Mouse (Mus musculus) retina, embryonic 14.5 days (tissue): Measurements from ENCODE around the gene Agr2.

Experiments
- DNase-seq: peaks from one replicate; pipeline ENCODE4 v3.0.0-alpha.2; 2015; ENCODE audit warnings: low spot score

Gene Agr2

DNA sequence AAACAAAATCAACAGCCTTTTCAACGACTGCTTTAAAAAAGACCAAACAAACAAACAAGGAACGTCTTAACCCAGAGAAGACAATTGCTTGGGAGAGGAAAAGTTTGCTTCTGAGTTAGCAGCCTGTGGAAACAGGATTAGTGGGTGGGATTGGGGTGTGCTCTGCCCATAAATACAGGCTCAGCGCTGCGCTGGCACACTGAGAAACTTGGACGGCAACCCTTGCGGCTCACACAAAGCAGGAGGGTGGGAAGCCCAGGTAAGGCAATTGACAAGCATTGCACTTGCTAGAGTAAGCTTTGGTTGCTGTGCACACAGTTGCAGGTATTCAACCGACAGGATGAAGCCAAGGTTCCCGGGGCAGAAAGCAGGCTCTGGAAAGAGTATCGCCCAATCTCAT, at the start of gene Agr2:
Gene Agr2, plus strand, starts transcription at position 197 of the 400 bp plus-strand sequence.
- no peak for DNase-seq

DNA sequence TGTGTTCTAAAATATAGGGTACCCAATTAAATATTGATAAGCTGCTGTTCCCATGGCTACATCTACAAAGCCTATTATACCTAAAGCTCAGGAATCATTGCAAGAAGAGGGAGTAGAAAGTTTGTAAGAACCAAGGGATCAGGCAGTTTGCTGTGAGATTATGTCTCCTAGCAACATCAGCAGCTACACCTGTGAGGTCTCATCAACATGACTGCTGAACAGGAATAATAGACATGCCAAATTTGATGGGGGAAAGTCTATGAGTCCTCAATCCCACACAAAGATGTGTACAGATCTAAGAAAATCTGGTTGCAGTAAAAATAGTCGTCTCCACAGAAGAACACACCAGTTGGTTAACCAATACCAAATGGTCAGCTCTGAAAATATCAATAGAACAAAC, 41.0 kb upstream of the Agr2 start:
- no peak for DNase-seq

DNA sequence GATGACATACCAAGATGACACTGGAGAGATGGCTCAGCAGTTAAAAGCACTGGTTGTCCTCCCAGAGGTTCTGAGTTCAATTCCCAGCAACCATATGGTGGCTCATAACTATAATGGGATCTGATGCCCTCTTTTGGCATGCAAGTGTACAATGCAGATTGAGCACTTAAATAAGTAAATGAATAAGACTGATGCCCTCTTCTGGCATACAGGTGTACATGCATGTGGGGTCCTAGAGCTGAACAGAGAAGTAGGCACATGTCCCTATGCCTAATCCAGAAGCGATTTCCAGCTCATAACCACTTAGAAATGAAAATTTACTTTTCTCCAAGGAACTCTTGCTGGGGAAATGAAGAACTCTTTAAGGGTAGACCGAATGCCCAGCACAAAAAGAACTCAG, 35.5 kb upstream of the Agr2 start:
- DNase-seq = peak; percentile 7

DNA sequence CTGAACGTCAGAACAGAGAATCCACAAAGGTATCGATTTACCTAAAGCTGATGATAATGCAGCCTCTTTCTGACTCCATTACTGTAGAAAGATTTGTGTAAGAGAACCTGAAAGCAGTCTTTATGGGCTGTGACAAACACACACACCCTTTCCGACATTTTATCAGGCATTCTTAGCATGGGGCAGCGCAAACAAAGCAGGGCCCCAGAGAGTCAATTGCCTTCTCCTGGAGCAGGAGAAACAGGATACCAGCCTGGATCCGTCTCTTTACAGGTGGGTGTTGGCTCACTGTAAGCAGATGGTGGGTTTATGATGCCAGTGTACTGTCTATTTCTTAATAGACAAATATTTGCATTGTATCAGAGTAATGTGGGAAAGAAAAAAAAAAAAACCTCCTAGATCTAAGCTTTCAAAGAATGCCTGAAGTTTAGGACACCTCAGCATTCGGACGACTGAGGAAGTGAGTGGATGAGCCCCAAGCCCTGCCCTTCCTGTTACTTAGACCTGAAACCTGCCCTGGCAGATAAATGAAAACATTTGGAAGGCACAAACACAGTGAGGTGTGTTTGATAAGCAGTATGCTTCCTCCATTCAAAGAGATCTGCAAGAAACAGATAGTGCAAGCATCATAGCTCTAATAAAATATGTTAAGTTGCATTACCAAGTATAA, 26.5 kb upstream of the Agr2 start:
- DNase-seq = no peak

DNA sequence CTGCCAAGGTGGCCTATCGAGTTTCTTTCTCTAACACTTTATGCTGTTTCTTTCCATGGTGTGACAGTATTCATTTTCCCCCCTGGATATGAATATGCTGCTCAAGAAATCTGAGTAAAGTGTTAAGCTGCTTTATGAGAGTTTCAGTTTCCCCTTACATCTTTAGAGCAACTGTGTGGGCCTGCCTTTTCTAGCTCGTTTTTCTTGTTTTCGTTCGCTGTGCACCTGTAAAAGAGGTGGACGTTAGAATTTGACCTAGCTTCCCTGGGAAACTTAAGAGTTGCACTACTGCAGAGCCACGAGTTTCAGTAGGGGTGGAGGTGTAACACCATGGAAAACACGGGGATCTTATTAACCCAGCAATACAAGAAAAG, 26.0 kb upstream of the Agr2 start:
- DNase-seq = no peak

DNA sequence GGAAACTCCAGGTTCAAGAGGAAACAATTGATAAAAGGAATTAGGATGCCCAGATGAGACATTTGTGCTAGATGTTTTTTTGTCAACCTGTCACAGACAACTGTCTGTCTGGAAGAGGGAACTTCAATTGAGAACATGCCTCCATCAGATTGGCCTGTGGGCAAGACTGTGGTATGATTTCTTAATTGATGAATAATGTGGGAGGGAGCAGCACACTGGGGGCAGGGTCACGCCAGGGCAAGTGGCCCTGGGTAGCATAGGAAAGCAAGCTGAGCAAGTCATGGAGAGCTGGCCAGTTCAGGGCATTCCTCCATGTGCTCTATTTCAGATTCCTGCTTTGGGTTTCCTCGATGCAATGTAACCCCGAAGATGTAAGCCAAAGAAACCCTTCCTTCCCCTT, 16.8 kb upstream of the Agr2 start:
- no peak for DNase-seq

DNA sequence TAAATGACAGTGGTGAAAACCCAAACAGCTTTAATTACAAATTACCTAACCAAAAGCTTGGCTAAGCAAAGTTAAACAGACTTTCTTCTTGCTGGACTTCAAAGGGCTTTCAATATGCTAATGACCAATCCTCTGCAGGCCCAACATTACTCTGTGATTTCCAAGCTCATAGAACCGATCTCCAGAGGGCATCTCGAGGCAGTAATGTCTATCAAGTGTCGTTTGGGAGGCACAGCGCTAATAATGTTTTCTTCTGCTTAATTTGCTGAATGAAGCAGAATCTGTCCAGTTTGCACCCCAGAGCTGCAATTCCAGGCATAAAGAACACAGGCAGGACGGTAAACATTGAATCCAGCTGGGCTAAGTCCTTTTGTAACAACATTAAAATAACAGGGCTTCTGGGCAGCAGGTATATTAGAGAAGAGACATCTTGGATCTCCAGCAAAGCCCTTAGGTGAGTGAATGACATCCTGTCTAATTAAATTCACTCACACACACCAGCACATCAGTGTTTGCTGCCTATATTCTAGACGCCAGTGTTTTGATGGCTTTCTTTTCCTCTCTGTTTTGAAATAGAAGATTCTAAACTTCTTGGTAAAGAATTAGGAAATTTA, 15.0 kb upstream of the Agr2 start:
- DNase-seq = no peak

DNA sequence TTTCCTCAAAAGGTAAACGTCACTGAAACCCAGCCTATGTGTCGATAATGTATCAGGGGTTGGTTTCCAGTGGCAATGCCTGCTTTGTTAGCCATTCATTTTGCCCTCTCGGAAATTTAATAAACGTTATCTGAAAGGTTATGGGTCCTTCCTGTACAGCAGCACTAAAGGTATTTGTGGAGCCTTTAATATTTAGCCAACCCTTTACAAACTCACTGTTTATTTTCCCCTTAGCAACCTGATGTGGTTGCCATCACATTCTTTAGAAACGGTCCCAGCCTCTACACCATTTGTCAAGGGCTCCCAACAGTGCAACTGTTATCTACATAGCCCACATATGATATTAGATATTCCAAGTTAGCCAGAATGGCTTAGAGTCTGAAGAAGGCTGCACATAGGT, 13.1 kb upstream of the Agr2 start:
- no peak for DNase-seq

DNA sequence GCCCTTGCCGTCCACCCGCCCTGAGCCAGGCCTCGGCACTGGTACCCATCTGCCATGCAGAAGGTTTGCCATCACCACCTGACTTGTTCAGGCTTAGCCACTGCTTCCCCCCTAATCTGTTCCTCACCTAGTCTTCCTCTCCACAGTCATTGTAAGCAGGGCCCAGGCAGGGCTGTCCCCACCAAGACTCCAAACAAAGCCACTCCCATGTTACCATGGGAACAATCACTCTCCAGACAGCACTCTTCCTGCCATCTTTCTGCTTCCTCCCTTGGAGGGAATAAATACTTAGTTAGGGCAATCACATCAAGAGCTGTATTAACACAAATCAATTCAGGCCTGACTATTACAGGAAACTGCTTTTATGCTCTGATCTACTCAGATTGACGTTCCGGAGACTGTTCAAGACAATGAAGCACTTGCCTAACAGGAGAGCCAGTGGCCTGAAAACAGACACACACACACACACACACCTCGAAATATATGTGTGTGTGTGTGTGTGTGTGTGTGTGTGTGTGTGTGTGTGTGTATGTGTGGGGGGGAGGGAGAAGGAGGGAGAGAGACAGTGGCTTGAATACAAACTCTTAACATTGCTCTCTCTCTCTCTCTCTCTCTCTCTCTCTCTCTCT, 10.9 kb upstream of the Agr2 start:
- peak; percentile 75 for DNase-seq

DNA sequence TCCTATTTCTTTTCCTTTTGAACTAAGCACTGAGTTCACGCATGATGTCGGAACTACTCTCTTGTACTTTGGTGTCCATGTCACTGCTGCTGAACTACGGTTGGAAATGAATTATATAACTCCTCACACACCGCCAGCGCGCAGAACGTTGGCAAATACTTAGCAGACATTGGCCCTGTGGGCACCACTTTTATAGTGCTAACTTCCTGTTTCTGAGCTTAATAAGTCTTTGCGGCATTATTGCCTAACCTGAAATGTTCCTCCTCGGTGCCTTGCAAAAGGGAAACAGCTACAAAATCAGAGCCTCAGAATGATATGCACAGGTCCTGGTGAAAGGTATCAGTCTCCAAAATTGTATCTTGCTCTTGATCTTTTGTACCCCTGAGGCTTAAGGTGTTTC, 9.2 kb upstream of the Agr2 start:
- no peak for DNase-seq

DNA sequence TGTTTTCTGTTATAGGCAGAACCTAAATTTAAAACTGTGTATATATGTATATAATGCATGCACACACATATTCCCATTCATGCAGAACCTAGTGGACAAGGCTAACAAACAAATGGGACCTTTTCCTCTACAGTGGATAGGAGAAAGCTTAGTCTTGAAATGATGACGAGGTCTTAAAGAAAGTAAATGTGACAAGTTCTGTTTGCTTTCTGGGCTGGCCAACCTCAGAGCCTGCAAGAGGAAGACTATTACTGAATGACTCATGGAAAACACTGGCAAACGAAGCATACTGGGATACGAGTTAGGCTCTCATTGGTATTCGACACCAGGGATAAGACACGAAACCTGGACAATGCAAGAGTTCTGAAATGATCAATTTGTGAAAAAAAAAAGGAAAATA, 8.0 kb upstream of the Agr2 start:
- DNase-seq = no peak

DNA sequence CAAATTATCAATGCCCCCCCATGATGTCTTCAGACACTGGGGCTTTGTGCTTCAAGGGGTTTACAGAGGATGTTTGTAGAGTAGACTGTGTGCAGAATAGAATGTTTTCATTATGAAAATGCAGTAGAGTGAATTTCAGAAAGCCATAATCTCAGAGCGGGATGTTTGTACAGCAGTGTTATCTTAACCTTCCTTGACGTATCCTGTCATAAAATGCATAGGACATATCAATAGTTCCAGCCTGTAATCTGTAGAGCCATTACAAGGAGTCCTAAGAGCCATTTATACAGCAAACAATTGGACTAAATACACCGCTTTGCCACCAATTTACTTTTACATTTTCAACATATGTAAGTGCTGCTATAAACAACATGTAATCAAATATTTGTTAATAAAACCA, 876 bp downstream of the Agr2 start:
- no peak for DNase-seq

DNA sequence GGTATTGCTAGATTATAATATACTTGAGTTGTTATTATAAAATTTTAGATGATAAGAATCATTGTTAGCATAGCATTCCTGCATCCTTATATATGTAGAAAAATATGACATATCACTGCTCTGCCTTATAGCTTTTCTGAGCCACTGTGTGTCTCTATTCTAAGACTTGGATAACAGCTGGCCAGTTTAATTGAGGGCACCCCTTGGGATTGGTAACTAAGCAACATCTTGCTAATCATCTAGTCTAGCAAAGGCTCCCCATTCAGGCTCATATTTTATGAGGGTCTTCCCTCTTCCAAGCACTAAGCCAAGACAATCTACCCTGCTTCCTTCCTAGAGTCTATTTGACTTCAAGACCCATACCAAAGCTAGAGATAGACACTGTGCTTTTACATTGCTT, 1.4 kb downstream of the Agr2 start:
- DNase-seq = peak; percentile 48

DNA sequence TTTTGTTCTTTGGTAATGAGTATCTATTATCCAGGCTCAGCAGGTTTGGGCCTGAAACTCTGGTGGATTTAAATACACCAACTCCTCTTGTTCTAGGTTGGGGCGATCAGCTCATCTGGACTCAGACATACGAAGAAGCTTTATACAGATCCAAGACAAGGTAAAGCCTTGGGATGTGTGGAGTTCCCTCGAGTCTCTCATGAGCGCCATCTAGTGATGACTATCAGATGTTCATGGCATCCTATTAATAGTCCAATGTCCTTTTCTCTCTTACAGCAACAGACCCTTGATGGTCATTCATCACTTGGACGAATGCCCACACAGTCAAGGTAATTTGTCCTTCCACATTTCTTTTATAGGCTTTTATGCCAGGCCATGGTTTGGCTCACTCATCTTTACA, 3.1 kb downstream of the Agr2 start:
- DNase-seq = peak; percentile 81

DNA sequence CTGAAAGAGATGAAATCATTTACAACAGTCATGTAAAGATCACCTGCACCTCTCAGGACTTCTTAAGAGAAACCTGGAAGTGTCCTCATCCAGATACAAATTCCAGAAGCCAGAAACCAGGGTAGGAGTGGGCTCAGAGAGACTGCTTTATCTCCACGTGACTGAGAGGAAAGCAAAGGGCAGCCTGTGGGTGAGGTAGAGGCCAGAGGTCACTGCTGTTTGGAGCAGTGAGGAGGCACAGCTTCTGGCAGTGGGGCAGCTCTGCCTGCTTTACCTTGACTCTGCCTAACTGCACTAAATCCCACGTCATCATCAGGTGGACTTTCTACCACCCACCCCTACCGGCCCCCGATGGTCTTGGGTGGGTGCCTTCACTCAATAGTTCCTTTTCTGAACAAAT, 12.0 kb downstream of the Agr2 start:
- no peak for DNase-seq

DNA sequence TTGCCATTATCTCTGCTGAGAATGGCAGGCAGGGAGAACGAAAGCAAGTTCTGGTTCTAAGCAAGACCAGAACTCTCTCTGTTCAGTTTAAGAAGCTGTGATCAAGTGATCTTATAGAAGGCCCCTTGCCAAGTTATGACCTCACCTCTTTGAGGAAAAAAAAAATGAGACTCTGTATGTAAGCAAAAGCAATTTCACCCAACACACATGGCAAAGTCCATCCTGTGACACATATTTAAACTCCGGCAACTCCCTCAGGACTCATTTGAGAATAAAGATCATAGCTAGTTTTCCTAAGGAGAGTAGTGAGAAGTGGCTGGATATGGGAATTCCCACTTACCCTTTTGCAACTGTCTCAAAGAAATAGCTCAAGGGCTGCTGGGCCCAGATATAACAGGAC, 14.9 kb downstream of the Agr2 start:
- DNase-seq = no peak

DNA sequence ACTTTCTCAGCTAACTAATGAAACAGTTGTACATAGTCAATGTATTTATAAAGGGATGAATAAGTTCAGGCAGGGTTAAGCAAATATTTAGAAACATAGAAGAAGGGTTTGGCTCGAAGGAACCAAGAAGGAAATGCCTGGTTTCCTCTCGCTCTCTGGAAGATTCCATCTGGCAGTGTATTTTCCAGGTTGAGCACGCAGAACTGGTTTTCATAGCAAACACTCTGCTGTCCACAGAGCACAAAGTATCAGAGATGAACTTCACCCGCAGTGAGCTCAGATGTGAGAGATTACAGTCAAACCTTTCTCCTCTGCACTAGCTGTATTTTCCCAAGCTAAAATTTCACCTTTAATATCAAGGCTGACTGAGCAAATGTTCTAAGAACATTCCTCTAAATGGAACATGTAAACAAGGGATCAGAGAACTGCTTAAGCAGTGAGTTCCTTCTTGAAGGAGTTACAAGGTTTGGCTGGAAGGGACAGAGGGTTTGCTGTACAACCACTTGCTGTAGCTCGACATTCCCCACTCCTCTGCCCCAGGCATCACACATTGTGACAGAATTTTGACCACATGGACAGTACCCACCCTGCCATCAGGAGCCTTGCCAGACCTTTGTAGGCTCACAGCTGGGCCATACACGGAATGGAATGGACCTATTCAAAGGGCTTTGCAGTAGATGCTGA, 15.8 kb downstream of the Agr2 start:
- DNase-seq = no peak

DNA sequence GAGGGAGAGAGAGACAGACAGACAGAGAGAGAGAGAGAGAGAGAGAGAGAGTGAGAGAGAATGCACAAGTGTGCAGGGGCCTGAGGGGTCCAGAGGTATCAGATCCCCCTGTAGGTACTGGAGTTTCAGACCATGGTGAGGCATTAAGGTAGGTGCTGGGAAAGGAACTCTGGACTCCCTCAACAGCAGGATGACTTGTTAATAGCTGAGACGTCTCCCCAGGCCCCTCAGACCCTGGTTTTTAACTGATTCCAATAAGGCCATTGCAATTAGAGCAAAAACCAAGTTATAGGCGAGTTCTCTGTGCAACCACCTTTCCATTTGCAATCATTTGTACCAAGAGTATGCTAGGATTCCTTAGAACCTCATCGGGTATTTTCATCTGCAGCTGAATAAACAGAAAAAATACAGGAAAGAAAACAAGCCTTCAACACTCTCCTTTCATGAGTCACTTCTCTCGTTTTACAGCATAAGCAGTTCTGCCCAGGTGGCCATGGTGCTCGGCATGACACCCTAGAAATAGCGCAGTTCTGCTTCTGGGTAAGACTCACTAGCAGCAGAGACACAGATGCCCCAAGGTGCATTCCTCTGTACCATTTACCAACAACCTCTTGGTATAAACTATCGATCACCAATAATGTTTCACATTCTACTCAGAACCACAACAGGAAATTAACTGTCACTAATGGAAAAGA, 20.7 kb downstream of the Agr2 start:
- no peak for DNase-seq

DNA sequence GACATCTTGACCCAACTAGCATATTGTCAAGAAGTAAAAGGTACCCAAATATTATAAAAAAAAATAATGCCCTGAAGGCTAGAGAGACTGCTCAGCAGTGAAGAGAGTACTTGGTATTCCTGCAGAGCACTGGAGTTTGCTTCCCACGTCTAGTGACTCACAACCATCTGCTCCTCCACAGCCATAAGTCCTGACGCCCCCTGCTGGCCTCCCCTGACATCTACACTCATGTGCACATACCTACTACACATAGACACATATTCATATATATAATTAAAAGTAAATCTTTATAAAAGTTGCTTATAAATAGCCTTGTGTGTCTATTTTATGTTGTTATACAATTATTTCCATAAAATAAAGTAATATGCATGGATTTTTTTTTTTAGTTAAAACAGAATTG, 25.1 kb downstream of the Agr2 start:
- DNase-seq = no peak

DNA sequence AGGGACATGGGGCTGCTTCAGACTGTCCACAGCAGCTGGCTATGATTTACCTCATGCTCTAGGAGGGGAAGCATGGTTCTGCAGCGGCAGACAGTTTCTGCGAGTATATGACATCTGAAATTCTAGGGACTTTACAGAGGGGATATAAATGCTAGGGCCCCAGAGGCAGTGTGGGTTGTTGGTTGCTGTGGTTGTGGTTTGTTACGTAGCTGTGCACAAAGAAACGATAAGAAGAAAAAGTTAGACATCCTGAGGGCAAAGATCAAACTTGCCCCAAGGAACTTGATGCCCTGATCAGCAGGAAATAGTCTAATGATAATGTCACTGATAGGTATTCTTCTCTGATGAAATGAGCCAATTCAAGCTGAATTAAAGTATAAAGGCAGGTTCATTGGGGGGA, 26.9 kb downstream of the Agr2 start:
- no peak for DNase-seq

DNA sequence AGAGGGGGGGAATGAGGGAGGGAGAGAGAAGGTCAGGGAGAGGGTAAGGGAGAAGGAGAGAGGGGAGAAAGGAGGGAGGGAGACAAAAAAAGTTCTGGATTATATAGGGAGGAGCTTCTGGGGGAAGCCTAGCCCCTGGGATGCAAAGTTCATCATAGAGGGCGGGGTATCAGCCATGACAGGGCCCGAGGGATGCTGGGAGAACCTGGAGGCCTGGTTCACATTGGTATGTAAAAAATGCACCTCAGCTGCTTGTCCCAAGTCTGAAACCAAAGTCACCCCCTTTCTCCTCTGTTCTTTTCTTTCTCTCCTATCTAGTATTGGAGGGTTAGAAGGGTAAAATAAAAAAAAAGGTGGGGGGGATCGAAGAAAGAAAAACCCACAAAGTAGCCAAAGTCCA, 27.4 kb downstream of the Agr2 start:
- no peak for DNase-seq

DNA sequence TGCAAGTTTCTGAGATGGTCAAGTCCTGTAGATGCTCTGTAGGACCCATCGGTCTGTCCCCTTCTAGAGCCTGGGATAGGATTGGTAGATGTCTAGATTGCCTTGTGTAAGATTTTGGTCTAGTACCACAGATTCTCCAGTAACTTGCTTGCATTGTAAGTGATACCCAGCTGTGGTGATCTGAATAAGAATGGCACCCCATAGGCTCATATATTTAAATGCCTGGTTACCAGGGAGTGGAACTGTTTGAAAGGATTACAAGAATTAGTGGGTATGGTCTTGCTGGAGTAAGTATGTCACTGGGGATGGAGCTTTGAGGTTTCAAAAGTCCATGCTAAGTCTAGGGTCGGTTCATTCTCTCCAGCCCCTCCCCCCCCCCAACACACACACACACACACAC, 28.0 kb downstream of the Agr2 start:
- DNase-seq = no peak

DNA sequence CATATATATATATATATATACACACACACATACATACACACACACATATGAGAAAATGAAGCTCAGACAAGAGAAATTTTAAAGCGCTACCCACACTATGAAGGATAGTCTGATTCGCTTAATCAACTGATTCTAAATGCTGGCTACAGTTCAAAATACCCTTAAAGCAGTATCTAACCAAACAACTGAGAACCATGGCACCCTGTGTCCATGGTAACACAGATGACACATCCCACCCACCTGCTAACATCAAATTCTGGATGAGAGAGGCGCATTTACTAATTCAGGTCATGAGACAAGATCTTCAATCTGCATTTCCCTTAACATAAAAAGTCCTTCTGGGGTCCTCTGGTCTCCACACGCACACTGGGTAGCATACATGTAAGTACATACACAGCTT, 33.4 kb downstream of the Agr2 start:
- no peak for DNase-seq
